In the genomic region with DNA sequence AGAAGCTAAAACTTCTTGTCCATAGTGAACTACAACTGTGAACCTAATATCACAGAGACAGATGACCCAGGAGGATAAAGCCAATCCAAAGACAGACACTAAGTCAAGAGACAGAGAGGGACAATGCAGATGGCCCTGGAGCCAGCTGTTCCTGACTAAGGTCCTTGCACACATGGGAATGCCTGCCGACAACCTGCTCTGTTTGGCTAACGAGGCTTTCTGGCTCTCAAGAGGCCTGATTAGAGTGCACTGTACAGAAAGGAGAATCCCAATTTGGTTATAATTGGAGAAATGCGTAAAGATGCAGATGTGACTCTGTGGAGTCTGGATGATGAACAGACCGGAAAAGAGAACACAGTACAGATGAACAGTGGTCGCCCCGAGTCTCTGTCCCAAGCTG, we compare ENCODE assay signal across 14 mouse cellular contexts.
"Had no signal": no experiment of that assay in that cellular context is flagged by ENCODE, and none has a peak within 500 bp of the region (broad histone marks: within the 10 kb centered on the region; RNA-seq: fewer than 3 reads in every experiment).

No protein-coding gene starts in this region.

- H3K9ac ChIP-seq: limb, embryonic 13.5 days; liver, embryonic 14.5 days; stomach, embryonic 15.5 days had no signal

- H3K4me2 ChIP-seq: limb, embryonic 13.5 days; stomach, embryonic 15.5 days had no signal

- H3K36me3 ChIP-seq: limb, embryonic 13.5 days; stomach, embryonic 15.5 days had no signal

- H3K27me3 ChIP-seq: limb, embryonic 13.5 days; stomach, embryonic 15.5 days had no signal

- H3K27ac ChIP-seq: layer of hippocampus, adult 2 months; limb, embryonic 13.5 days; liver, embryonic 14.5 days; stomach, embryonic 15.5 days had no signal

- H3K4me3 ChIP-seq: layer of hippocampus, adult 2 months; limb, embryonic 13.5 days; stomach, embryonic 15.5 days had no signal

- H3K9me3 ChIP-seq: limb, embryonic 13.5 days; stomach, embryonic 15.5 days had no signal

- DNase-seq: kidney, adult 8-10 months; kidney, postnatal 4 days; left cerebral cortex, postnatal 4 days; lung, adult 18-20 months; retina, postnatal 1 day; right cerebral cortex, postnatal 4 days; spleen, adult 18-20 months; thymus, adult 2 months; thymus, postnatal 25 days had no signal

- ATAC-seq: intestine, postnatal 0 days had no signal

- H3K4me1 ChIP-seq: limb, embryonic 13.5 days; stomach, embryonic 15.5 days had no signal
